Mouse (Mus musculus): ENCODE data around the gene Atg4a-ps.

GRCm38 (mm10) chr3:103625169-103625568 lies 20.7 kb downstream of the Atg4a-ps start:
- no peak for TF ChIP-seq CTCF (IDR thresholded peaks at IDR 0.05; ENCODE audit: low read depth)
- no peak for TF ChIP-seq EP300 (IDR thresholded peaks at IDR 0.05; ENCODE audit: low read depth)

Measured in liver, postnatal 0 days (tissue).